Mouse (Mus musculus) stomach, postnatal 0 days (tissue): Measurements from ENCODE around the gene Bnip1. TPM values are rescaled to one million over a fixed set of nuclear protein-coding genes. Genes with fewer than 3 reads are reported as not detected.

ENCODE experiments used
- ATAC-seq: fragments of 200-750 bp; cut with Nextera tagmentation; 2 replicates; pipeline ENCODE4 v1.8.0; 2017; ENCODE audit not compliant: low FRiP score, low TSS enrichment
- DNase-seq: peaks from one replicate; pipeline ENCODE4 v3.0.0-alpha.2; 2016; ENCODE audit warnings: low spot score
- H3K27ac ChIP-seq: fragments of 300-500 bp; sonication (generic); replicated peaks from 2 replicates; pipeline ENCODE4 v1.5.1; 2014; ENCODE audit warnings: mild to moderate bottlenecking, control low read depth
- H3K27me3 ChIP-seq: fragments of 300-500 bp; sonication (generic); 2 replicates; pipeline ENCODE4 v1.6.1; 2014; ENCODE audit warnings: low read length; ENCODE audit not compliant: control insufficient read depth, insufficient read depth
- H3K36me3 ChIP-seq: fragments of 300-500 bp; sonication (generic); 2 replicates; pipeline ENCODE4 v1.6.1; 2014; ENCODE audit warnings: low read length, mixed read lengths; ENCODE audit not compliant: control insufficient read depth, insufficient read depth
- H3K4me1 ChIP-seq: fragments of 300-500 bp; sonication (generic); replicated peaks from 2 replicates; pipeline ENCODE4 v1.6.1; 2014; ENCODE audit warnings: antibody characterized with exemption; ENCODE audit not compliant: control insufficient read depth, insufficient read depth
- H3K4me2 ChIP-seq: fragments of 300-500 bp; sonication (generic); replicated peaks from 2 replicates; pipeline ENCODE4 v1.6.1; 2014; ENCODE audit warnings: low read depth, mild to moderate bottlenecking, control low read depth, moderate library complexity
- H3K4me3 ChIP-seq: fragments of 300-500 bp; sonication (generic); 2 replicates; pipeline ENCODE4 v1.5.1; 2014; ENCODE audit warnings: low read depth, low read length, control low read depth
- H3K9ac ChIP-seq: fragments of 300-500 bp; sonication (generic); 2 replicates; pipeline ENCODE4 v1.6.1; 2014; ENCODE audit warnings: mild to moderate bottlenecking, low read length, control low read depth, mixed read lengths
- H3K9me3 ChIP-seq: fragments of 300-500 bp; sonication (generic); 2 replicates; pipeline ENCODE4 v1.6.1; 2016; ENCODE audit warnings: low read length; ENCODE audit not compliant: control insufficient read depth
- CTCF ChIP-seq: IDR thresholded peaks from 2 replicates; pipeline ENCODE4 v1.5.1; 2016; ENCODE audit warnings: antibody characterized with exemption, low read depth, mild to moderate bottlenecking, moderate library complexity
- EP300 ChIP-seq: optimal IDR thresholded peaks from 2 replicates; pipeline ENCODE3; 2016; ENCODE audit warnings: antibody characterized with exemption
- WGBS: fragments of 180-500 bp; shearing (Covaris S2); extraction: QIAGEN DNeasy Blood & Tissue Kit; methylation state at CpG from one replicate; pipeline ENCODE4 v1.1.7; 2014; 5-methylcytosine and 5-hydroxymethylcytosine counted together
- polyA plus RNA-seq: library from polyadenylated mRNA; unstranded; fragments of >200 nt; fragmentation: Nextera tagmentation; extraction: Ambion mirVana; gene quantifications from 2 replicates; pipeline ENCODE4 v1.2.1, GENCODE M21; 2015

Bnip1 gene
- polyA plus RNA-seq, 1 experiment from 2014 or later, result 33.9 TPM

GRCm38 (mm10) chr17:26836377-26836776 lies 55.5 kb downstream of the Bnip1 start:
- no peak for DNase-seq
- no peaks in the 10 kb centered on the region for H3K4me1 ChIP-seq

GRCm38 (mm10) chr17:26836786-26837545 lies 56.1 kb downstream of the Bnip1 start:
- no peaks in the 10 kb centered on the region for H3K9me3 ChIP-seq
- H3K27ac ChIP-seq, result no peak overlapping the region
- no peak overlapping the region for H3K9ac ChIP-seq
- TF ChIP-seq CTCF (no peak), EP300 (no peak)
- H3K4me3 ChIP-seq, result no peak overlapping the region
- H3K27me3 ChIP-seq, result peaks cover 27% of the 10 kb centered on the region
- DNase-seq (no peak), ATAC-seq (no peak)
- no peaks in the 10 kb centered on the region for H3K36me3 ChIP-seq
- H3K4me1 ChIP-seq, result no peaks in the 10 kb centered on the region
- 9% methylated on average over 19 of the region's 19 CpGs for WGBS
- H3K4me2 ChIP-seq, result no peak overlapping the region

More at GRCm38 (mm10) chr17:26836377-26836776, 55.5 kb downstream of the Bnip1 start:
- Histone ChIP-seq H3K27ac (no peak overlapping the region), H3K4me3 (no peak overlapping the region), H3K4me2 (no peak overlapping the region), H3K27me3 (peaks cover 26% of the 10 kb centered on the region), H3K9me3 (no peaks in the 10 kb centered on the region), H3K36me3 (no peaks in the 10 kb centered on the region), H3K9ac (no peak overlapping the region)
- ATAC-seq, result no peak
- WGBS, result 32% methylated on average over 5 of the region's 5 CpGs
- TF ChIP-seq CTCF (no peak), EP300 (no peak)

DNA sequence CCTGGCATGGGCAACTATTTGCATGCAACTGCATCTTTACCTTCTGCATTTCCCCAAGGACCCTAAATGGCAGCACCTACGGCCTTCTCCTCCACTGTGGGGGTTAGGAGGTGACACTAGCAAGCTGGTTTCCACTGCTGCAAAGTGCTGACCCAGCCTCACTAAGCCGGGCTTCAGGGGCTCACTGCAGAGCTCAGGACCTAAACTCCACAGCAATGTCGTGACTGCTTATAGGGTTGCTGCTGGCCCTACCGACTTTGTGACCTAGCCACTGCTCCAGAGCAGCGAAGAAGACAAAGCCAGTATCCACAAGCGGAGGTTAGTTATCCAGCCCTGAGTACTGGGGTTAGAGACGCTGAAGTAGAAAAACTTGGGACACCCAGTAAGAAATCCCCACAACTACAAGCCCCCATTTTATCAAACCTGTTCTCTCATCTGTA lies 56.7 kb downstream of the Bnip1 start:
- no peak for ATAC-seq

GRCm38 (mm10) chr17:26838191-26838910 lies 57.5 kb downstream of the Bnip1 start:
- H3K36me3 ChIP-seq, result no peaks in the 10 kb centered on the region
- no peak overlapping the region for H3K27ac ChIP-seq
- no peak for TF ChIP-seq CTCF
- TF ChIP-seq EP300, result no peak
- no peak overlapping the region for H3K9ac ChIP-seq
- peaks cover 37% of the 10 kb centered on the region for H3K27me3 ChIP-seq
- no peak for DNase-seq
- no peak for ATAC-seq
- H3K4me3 ChIP-seq, result no peak overlapping the region
- no peak overlapping the region for H3K4me2 ChIP-seq
- whole genome bisulfite sequencing, result 5% methylated on average over 35 of the region's 37 CpGs
- H3K9me3 ChIP-seq, result no peaks in the 10 kb centered on the region
- no peaks in the 10 kb centered on the region for H3K4me1 ChIP-seq

More for the DNA sequence above, 56.7 kb downstream of the Bnip1 start:
- H3K36me3 ChIP-seq, result no peaks in the 10 kb centered on the region
- TF ChIP-seq EP300 (no peak), CTCF (no peak)
- H3K4me2 ChIP-seq, result no peak overlapping the region
- H3K4me3 ChIP-seq, result no peak overlapping the region
- no peak overlapping the region for H3K27ac ChIP-seq
- DNase-seq, result no peak
- WGBS, result 7% methylated on average over 7 of the region's 7 CpGs
- H3K27me3 ChIP-seq, result peaks cover 29% of the 10 kb centered on the region
- no peaks in the 10 kb centered on the region for H3K4me1 ChIP-seq
- H3K9ac ChIP-seq, result no peak overlapping the region
- no peaks in the 10 kb centered on the region for H3K9me3 ChIP-seq

DNA sequence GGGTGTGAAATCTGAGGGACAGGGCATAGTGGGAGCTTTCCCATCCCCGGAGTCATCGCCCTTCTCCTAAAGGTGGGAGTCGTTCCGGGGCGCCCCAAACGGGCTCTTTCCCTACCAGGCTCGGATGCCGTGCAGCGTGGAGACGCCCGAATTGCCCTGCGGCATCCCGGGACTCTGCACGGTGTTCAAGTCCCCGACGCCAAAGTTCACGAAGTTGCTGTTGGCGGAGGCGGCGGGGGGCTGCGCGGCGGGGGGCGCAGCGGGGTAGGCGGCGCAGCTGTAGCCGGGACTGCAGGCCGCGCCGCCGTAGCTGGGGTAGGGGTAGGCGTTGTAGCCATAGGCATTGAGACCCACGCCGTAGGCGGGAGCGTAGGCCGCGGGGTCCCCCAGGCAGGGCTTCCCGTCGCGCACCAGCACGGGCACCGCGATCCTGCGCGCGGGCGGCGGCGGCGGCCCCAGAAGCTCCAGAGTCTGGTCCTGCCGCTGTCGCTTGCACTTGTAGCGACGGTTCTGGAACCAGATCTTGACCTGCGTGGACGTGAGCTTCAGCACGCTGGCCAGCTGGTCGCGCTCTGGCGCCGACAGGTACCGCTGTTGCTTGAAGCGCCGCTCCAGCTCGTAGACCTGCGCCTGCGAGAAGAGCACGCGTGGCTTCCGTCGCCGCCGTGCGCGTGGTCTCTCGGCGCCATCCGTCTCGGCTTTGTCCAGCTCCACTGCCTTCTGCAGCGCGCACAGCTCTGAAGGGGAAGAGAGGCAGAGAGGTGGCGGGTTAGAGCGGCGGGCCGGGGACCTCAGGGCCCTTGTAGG lies 58.2 kb downstream of the Bnip1 start:
- Histone ChIP-seq H3K4me2 (peak overlapping the region; percentile 29), H3K4me3 (peak overlapping the region; percentile 25), H3K9me3 (no peaks in the 10 kb centered on the region), H3K27me3 (peaks cover 41% of the 10 kb centered on the region), H3K27ac (no peak overlapping the region), H3K9ac (no peak overlapping the region), H3K4me1 (no peaks in the 10 kb centered on the region), H3K36me3 (no peaks in the 10 kb centered on the region)
- 3% methylated on average over 73 of the region's 87 CpGs for WGBS
- TF ChIP-seq CTCF (no peak), EP300 (no peak)
- DNase-seq, result peak; percentile 38
- no peak for ATAC-seq
